Mouse (Mus musculus): ENCODE data around the gene Hspb7. TPM values are rescaled to one million over a fixed set of nuclear protein-coding genes. Genes with fewer than 3 reads are reported as not detected.

Hspb7 gene
- polyA plus RNA-seq, 1 experiment from 2014 or later = not detected

GRCm38 (mm10) chr4:141423288-141423687 lies 2.7 kb downstream of the Hspb7 start:
- H3K9ac ChIP-seq (replicated peaks; ENCODE audit: low read length) = no peak overlapping the region
- no peak overlapping the region for H3K4me3 ChIP-seq (replicated peaks; ENCODE audit: low read depth, low read length)
- 0 out of 2 replicates have a peak, but pooled peaks cover 6% of the 10 kb centered on the region for H3K4me1 ChIP-seq (ENCODE audit: control insufficient read depth, insufficient read depth, low read length)
- ATAC-seq (ENCODE audit: low FRiP score, low TSS enrichment) (no peak), DNase-seq (no peak)
- no peak overlapping the region for H3K4me2 ChIP-seq (ENCODE audit: low read length)
- H3K36me3 ChIP-seq (ENCODE audit: control insufficient read depth, insufficient read depth, low read length) = no peaks in the 10 kb centered on the region
- 81% methylated on average over 5 of the region's 5 CpGs for WGBS
- no peaks in the 10 kb centered on the region for H3K9me3 ChIP-seq (ENCODE audit: control insufficient read depth, low read length)
- H3K27me3 ChIP-seq (ENCODE audit: control insufficient read depth, insufficient read depth, low read length) = 0 out of 2 replicates have a peak, but pooled peaks cover 4% of the 10 kb centered on the region
- no peak overlapping the region for H3K27ac ChIP-seq (replicated peaks; ENCODE audit: low read depth, low read length)

- Histone ChIP-seq H3K27me3 (ENCODE audit: control insufficient read depth, insufficient read depth, low read length) (0 out of 2 replicates have a peak, but pooled peaks cover 4% of the 10 kb centered on the region), H3K9me3 (ENCODE audit: control insufficient read depth, low read length) (no peaks in the 10 kb centered on the region), H3K36me3 (ENCODE audit: control insufficient read depth, insufficient read depth, low read length) (no peaks in the 10 kb centered on the region), H3K27ac (replicated peaks; ENCODE audit: low read depth, low read length) (no peak overlapping the region), H3K4me3 (replicated peaks; ENCODE audit: low read depth, low read length) (no peak overlapping the region), H3K9ac (replicated peaks; ENCODE audit: low read length) (no peak overlapping the region), H3K4me2 (ENCODE audit: low read length) (no peak overlapping the region), H3K4me1 (ENCODE audit: control insufficient read depth, insufficient read depth, low read length) (0 out of 2 replicates have a peak, but pooled peaks cover 6% of the 10 kb centered on the region)
- no peak for DNase-seq
- 87% methylated on average over 13 of the region's 13 CpGs for WGBS
- no peak for ATAC-seq (ENCODE audit: low FRiP score, low TSS enrichment)
Observed at GRCm38 (mm10) chr4:141423691-141424431, 3.3 kb downstream of the Hspb7 start.

- H3K4me3 ChIP-seq (replicated peaks; ENCODE audit: low read depth, low read length) = peak overlapping the region; percentile 40
- 6% methylated on average over 36 of the region's 36 CpGs for WGBS
- 0 out of 2 replicates have a peak, but pooled peaks cover 6% of the 10 kb centered on the region for H3K4me1 ChIP-seq (ENCODE audit: control insufficient read depth, insufficient read depth, low read length)
- H3K27me3 ChIP-seq (ENCODE audit: control insufficient read depth, insufficient read depth, low read length) = 0 out of 2 replicates have a peak, but pooled peaks cover 4% of the 10 kb centered on the region
- H3K9ac ChIP-seq (replicated peaks; ENCODE audit: low read length) = peak overlapping the region; percentile 61
- ATAC-seq (ENCODE audit: low FRiP score, low TSS enrichment) (peak; percentile 81), DNase-seq (peak; percentile 77)
- H3K9me3 ChIP-seq (ENCODE audit: control insufficient read depth, low read length) = no peaks in the 10 kb centered on the region
- no peaks in the 10 kb centered on the region for H3K36me3 ChIP-seq (ENCODE audit: control insufficient read depth, insufficient read depth, low read length)
- peak overlapping the region; percentile 66 for H3K4me2 ChIP-seq (ENCODE audit: low read length)
- no peak overlapping the region for H3K27ac ChIP-seq (replicated peaks; ENCODE audit: low read depth, low read length)
Observed at GRCm38 (mm10) chr4:141425484-141426479, 5.2 kb downstream of the Hspb7 start.

- Histone ChIP-seq H3K27ac (replicated peaks; ENCODE audit: low read depth, low read length) (no peak overlapping the region), H3K36me3 (ENCODE audit: control insufficient read depth, insufficient read depth, low read length) (no peaks in the 10 kb centered on the region), H3K9me3 (ENCODE audit: control insufficient read depth, low read length) (no peaks in the 10 kb centered on the region), H3K27me3 (ENCODE audit: control insufficient read depth, insufficient read depth, low read length) (0 out of 2 replicates have a peak, but pooled peaks cover 4% of the 10 kb centered on the region), H3K4me1 (ENCODE audit: control insufficient read depth, insufficient read depth, low read length) (0 out of 2 replicates have a peak, but pooled peaks cover 6% of the 10 kb centered on the region), H3K4me3 (replicated peaks; ENCODE audit: low read depth, low read length) (no peak overlapping the region), H3K9ac (replicated peaks; ENCODE audit: low read length) (no peak overlapping the region), H3K4me2 (ENCODE audit: low read length) (no peak overlapping the region)
- WGBS = 86% methylated on average over 10 of the region's 10 CpGs
- DNase-seq (no peak), ATAC-seq (ENCODE audit: low FRiP score, low TSS enrichment) (no peak)
Observed at GRCm38 (mm10) chr4:141426796-141427745, 6.5 kb downstream of the Hspb7 start.

- ATAC-seq (ENCODE audit: low FRiP score, low TSS enrichment) (no peak), DNase-seq (no peak)
- Histone ChIP-seq H3K27me3 (ENCODE audit: control insufficient read depth, insufficient read depth, low read length) (0 out of 2 replicates have a peak, but pooled peaks cover 4% of the 10 kb centered on the region), H3K36me3 (ENCODE audit: control insufficient read depth, insufficient read depth, low read length) (no peaks in the 10 kb centered on the region), H3K4me1 (ENCODE audit: control insufficient read depth, insufficient read depth, low read length) (0 out of 2 replicates have a peak, but pooled peaks cover 6% of the 10 kb centered on the region), H3K4me2 (ENCODE audit: low read length) (no peak overlapping the region), H3K9ac (replicated peaks; ENCODE audit: low read length) (no peak overlapping the region), H3K27ac (replicated peaks; ENCODE audit: low read depth, low read length) (no peak overlapping the region), H3K9me3 (ENCODE audit: control insufficient read depth, low read length) (no peaks in the 10 kb centered on the region), H3K4me3 (replicated peaks; ENCODE audit: low read depth, low read length) (no peak overlapping the region)
- WGBS = 84% methylated on average over 13 of the region's 13 CpGs
Observed at GRCm38 (mm10) chr4:141427921-141428320, 7.3 kb downstream of the Hspb7 start.

- H3K4me3 ChIP-seq (replicated peaks; ENCODE audit: low read depth, low read length) = no peak overlapping the region
- H3K36me3 ChIP-seq (ENCODE audit: control insufficient read depth, insufficient read depth, low read length) = no peaks in the 10 kb centered on the region
- H3K4me1 ChIP-seq (ENCODE audit: control insufficient read depth, insufficient read depth, low read length) = 0 out of 2 replicates have a peak, but pooled peaks cover 6% of the 10 kb centered on the region
- no peak overlapping the region for H3K27ac ChIP-seq (replicated peaks; ENCODE audit: low read depth, low read length)
- H3K9ac ChIP-seq (replicated peaks; ENCODE audit: low read length) = no peak overlapping the region
- H3K27me3 ChIP-seq (ENCODE audit: control insufficient read depth, insufficient read depth, low read length) = 0 out of 2 replicates have a peak, but pooled peaks cover 4% of the 10 kb centered on the region
- no peak overlapping the region for H3K4me2 ChIP-seq (ENCODE audit: low read length)
- no peaks in the 10 kb centered on the region for H3K9me3 ChIP-seq (ENCODE audit: control insufficient read depth, low read length)
- DNase-seq (no peak), ATAC-seq (ENCODE audit: low FRiP score, low TSS enrichment) (no peak)
- WGBS = 86% methylated on average over 6 of the region's 6 CpGs
Observed at GRCm38 (mm10) chr4:141429381-141429780, 8.8 kb downstream of the Hspb7 start.

- ATAC-seq (ENCODE audit: low FRiP score, low TSS enrichment) = no peak
- Histone ChIP-seq H3K27me3 (ENCODE audit: control insufficient read depth, insufficient read depth, low read length) (0 out of 2 replicates have a peak, but pooled peaks cover 3% of the 10 kb centered on the region), H3K4me2 (ENCODE audit: low read length) (no peak overlapping the region), H3K4me3 (replicated peaks; ENCODE audit: low read depth, low read length) (no peak overlapping the region), H3K4me1 (ENCODE audit: control insufficient read depth, insufficient read depth, low read length) (0 out of 2 replicates have a peak, but pooled peaks cover 6% of the 10 kb centered on the region), H3K27ac (replicated peaks; ENCODE audit: low read depth, low read length) (no peak overlapping the region), H3K9me3 (ENCODE audit: control insufficient read depth, low read length) (no peaks in the 10 kb centered on the region), H3K9ac (replicated peaks; ENCODE audit: low read length) (no peak overlapping the region), H3K36me3 (ENCODE audit: control insufficient read depth, insufficient read depth, low read length) (no peaks in the 10 kb centered on the region)
- WGBS = 57% methylated on average over 9 of the region's 9 CpGs
- DNase-seq = no peak
Observed at GRCm38 (mm10) chr4:141429847-141430246, 9.3 kb downstream of the Hspb7 start.

Data from midbrain, embryonic 14.5 days (tissue).